Comparison of ENCODE assay signal across 11 mouse cellular contexts in the genomic region with DNA sequence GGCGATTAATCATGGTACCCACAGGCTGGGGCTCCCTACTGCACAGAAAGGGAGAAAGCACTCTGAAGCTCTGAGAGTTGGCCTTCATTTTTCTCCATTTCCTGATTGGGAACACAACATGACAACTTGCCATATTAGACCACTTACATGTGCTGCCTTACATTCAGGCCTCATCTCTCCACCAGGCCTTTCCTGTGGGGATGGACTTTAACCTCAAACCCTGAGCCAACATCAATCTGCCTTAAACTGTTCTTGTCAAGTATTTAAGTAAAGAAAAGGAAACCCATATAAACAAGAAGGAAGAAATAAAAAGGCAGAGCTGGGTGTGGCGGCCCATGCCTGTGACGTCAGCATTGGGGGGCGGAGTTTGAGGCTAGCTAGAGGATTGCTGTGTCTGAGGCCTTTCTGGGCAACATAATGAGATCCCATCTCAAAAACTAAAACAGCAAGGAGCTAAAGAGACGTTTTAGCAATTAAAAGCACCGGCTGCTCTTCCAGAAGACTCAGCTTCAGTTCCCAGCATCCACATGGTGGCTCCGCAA. TPM values are rescaled to one million over a fixed set of nuclear protein-coding genes. Genes with fewer than 3 reads are reported as not detected.
DNase-seq lines count a peak whose midpoint lies in the region; ATAC-seq and TF ChIP-seq lines count a peak whose summit lies in the region.
"Had no signal": no experiment of that assay in that cellular context is flagged by ENCODE, and none has a peak within 500 bp of the region (broad histone marks: within the 10 kb centered on the region; RNA-seq: fewer than 3 reads in every experiment).

No protein-coding gene starts in this region.

- H3K4me1 ChIP-seq in kidney, adult 2 months (ENCODE audit: control insufficient read depth, insufficient read depth, low read length) = peaks cover 14% of the 10 kb centered on the region
- no peaks in the 10 kb centered on the region for H3K4me1 ChIP-seq in stomach, postnatal 0 days (replicated peaks; ENCODE audit: control insufficient read depth, insufficient read depth)
- H3K4me1 ChIP-seq in hindbrain, embryonic 10.5 days (replicated peaks) = peaks cover 19% of the 10 kb centered on the region

- H3K36me3 ChIP-seq in kidney, adult 2 months (ENCODE audit: control insufficient read depth, insufficient read depth, low read length) = no peaks in the 10 kb centered on the region
- no peaks in the 10 kb centered on the region for H3K36me3 ChIP-seq in stomach, postnatal 0 days (ENCODE audit: control insufficient read depth, insufficient read depth, low read length)
- 0 out of 2 replicates have a peak, but pooled peaks cover 4% of the 10 kb centered on the region for H3K36me3 ChIP-seq in hindbrain, embryonic 10.5 days

- no peak overlapping the region for H3K4me3 ChIP-seq in kidney, adult 2 months (ENCODE audit: insufficient read depth, low read depth, low read length)
- H3K4me3 ChIP-seq in stomach, postnatal 0 days (ENCODE audit: low read depth, low read length) = no peak overlapping the region
- no peak overlapping the region for H3K4me3 ChIP-seq in hindbrain, embryonic 10.5 days

- H3K27ac ChIP-seq in kidney, adult 2 months (ENCODE audit: insufficient read depth, low read depth, low read length) = no peak overlapping the region
- H3K27ac ChIP-seq in stomach, postnatal 0 days (replicated peaks) = 0 out of 2 replicates have a peak overlapping the region, but pooled peaks have one; percentile 13
- no peak overlapping the region for H3K27ac ChIP-seq in hindbrain, embryonic 10.5 days
- H3K27ac ChIP-seq: liver, embryonic 14.5 days had no signal

- peak; percentile 61 for ATAC-seq in stomach, postnatal 0 days (ENCODE audit: low FRiP score, low TSS enrichment)
- ATAC-seq: forebrain, embryonic 14.5 days; Patski had no signal

- DNase-seq in kidney, adult 2 months = peak; percentile 29
- DNase-seq in kidney, adult 18-20 months = no peak
- DNase-seq in T-cell, adult 2 months (ENCODE audit: low spot score) = peak; percentile 71
- DNase-seq in lung, postnatal 14 days = peak; percentile 37
- peak; percentile 85 for DNase-seq in stomach, postnatal 0 days (ENCODE audit: low spot score)
- DNase-seq in adrenal gland, adult 8-10 months = no peak
- DNase-seq in right cerebral cortex, postnatal 36 days (ENCODE audit: low spot score in 2 of 2) = no peak
- DNase-seq in hindbrain, embryonic 10.5 days (ENCODE audit: low spot score) = no peak

- no peak for TF ChIP-seq EP300 in stomach, postnatal 0 days (optimal IDR thresholded peaks at IDR 0.05)

- WGBS in kidney, adult 2 months = 73% methylated on average over 7 of the region's 7 CpGs
- WGBS in stomach, postnatal 0 days = 61% methylated on average over 7 of the region's 7 CpGs
- 71% methylated on average over 7 of the region's 7 CpGs for WGBS in hindbrain, embryonic 10.5 days

- no peak overlapping the region for H3K9ac ChIP-seq in stomach, postnatal 0 days (ENCODE audit: low read length)
- H3K9ac ChIP-seq: liver, embryonic 14.5 days had no signal

- no peaks in the 10 kb centered on the region for H3K27me3 ChIP-seq in kidney, adult 2 months (replicated peaks; ENCODE audit: control insufficient read depth, insufficient read depth, low read length)
- no peaks in the 10 kb centered on the region for H3K27me3 ChIP-seq in stomach, postnatal 0 days (ENCODE audit: control insufficient read depth, insufficient read depth, low read length)
- 0 out of 2 replicates have a peak, but pooled peaks cover 6% of the 10 kb centered on the region for H3K27me3 ChIP-seq in hindbrain, embryonic 10.5 days (ENCODE audit: insufficient read depth, poor library complexity, severe bottlenecking)
- H3K27me3 ChIP-seq: Patski had no signal

- H3K4me2 ChIP-seq in stomach, postnatal 0 days (replicated peaks; ENCODE audit: low read depth) = no peak overlapping the region

- no peak for TF ChIP-seq POLR2A in kidney, adult 2 months (IDR thresholded peaks at IDR 0.05; ENCODE audit: low read depth, low read length)

- no peaks in the 10 kb centered on the region for H3K9me3 ChIP-seq in stomach, postnatal 0 days (ENCODE audit: control insufficient read depth, low read length)
- no peaks in the 10 kb centered on the region for H3K9me3 ChIP-seq in hindbrain, embryonic 10.5 days

- TF ChIP-seq CTCF in kidney, adult 2 months (conservative IDR thresholded peaks at IDR 0.05; ENCODE audit: insufficient read depth, insufficient read length, low read depth, low read length) = no peak
- no peak for TF ChIP-seq CTCF in stomach, postnatal 0 days (IDR thresholded peaks at IDR 0.05; ENCODE audit: low read depth)

RNA-seq across cellular contexts. Expression of a gene that starts 5.3 kb away (rescaled TPM):
- polyA plus RNA-seq in kidney, adult 2 months (2012; rRNA removed) = 29.6 and 36.2 TPM in 2 replicates
- polyA plus RNA-seq in stomach, postnatal 0 days (2015; fragmentation: Nextera tagmentation; extraction: Ambion mirVana) = 2.5 and 3.0 TPM in 2 replicates
- 100 to 1,000 TPM; 191 to 242 (median 213) TPM for total RNA-seq in adrenal gland, adult 8-10 months (2022)
- 3.7 and 4.5 TPM in 2 replicates for polyA plus RNA-seq in hindbrain, embryonic 10.5 days (2016; fragmentation: Nextera tagmentation; extraction: Ambion mirVana)

RNA-seq across cellular contexts. Expression of a gene that starts 31.5 kb away (rescaled TPM):
- polyA plus RNA-seq in kidney, adult 2 months (2012; rRNA removed) = 0.10 and 0.22 TPM in 2 replicates
- polyA plus RNA-seq in stomach, postnatal 0 days (2015; fragmentation: Nextera tagmentation; extraction: Ambion mirVana) = 80.8 and 87.5 TPM in 2 replicates
- total RNA-seq in adrenal gland, adult 8-10 months (2022) = under 1 TPM in 1 of 4 experiments, not detected in 3; 0.21 TPM
- 0.19 and 0.29 TPM in 2 replicates for polyA plus RNA-seq in hindbrain, embryonic 10.5 days (2016; fragmentation: Nextera tagmentation; extraction: Ambion mirVana)

RNA-seq across cellular contexts. Expression of a gene that starts 33.2 kb away (rescaled TPM):
- 43.4 and 43.6 TPM in 2 replicates for polyA plus RNA-seq in kidney, adult 2 months (2012; rRNA removed)
- 101 and 109 TPM in 2 replicates for polyA plus RNA-seq in stomach, postnatal 0 days (2015; fragmentation: Nextera tagmentation; extraction: Ambion mirVana)
- total RNA-seq in adrenal gland, adult 8-10 months (2022) = 100 to 1,000 TPM in 2 of 4 experiments, 10 to 100 TPM in 2; 91.8 to 129 (median 106) TPM
- polyA plus RNA-seq in hindbrain, embryonic 10.5 days (2016; fragmentation: Nextera tagmentation; extraction: Ambion mirVana) = 274 and 275 TPM in 2 replicates

RNA-seq across cellular contexts. Expression of a gene that starts 47.3 kb away (rescaled TPM):
- polyA plus RNA-seq in kidney, adult 2 months (2012; rRNA removed) = 8.6 and 10.1 TPM in 2 replicates
- polyA plus RNA-seq in stomach, postnatal 0 days (2015; fragmentation: Nextera tagmentation; extraction: Ambion mirVana) = 3.4 and 3.8 TPM in 2 replicates
- 10 to 100 TPM; 15.3 to 35.4 (median 25.1) TPM for total RNA-seq in adrenal gland, adult 8-10 months (2022)
- 3.6 and 4.3 TPM in 2 replicates for polyA plus RNA-seq in hindbrain, embryonic 10.5 days (2016; fragmentation: Nextera tagmentation; extraction: Ambion mirVana)

RNA-seq across cellular contexts. Expression of a gene that starts 57.2 kb away (rescaled TPM):
- polyA plus RNA-seq in kidney, adult 2 months (2012; rRNA removed) = 92.0 and 121 TPM in 2 replicates
- 123 and 124 TPM in 2 replicates for polyA plus RNA-seq in stomach, postnatal 0 days (2015; fragmentation: Nextera tagmentation; extraction: Ambion mirVana)
- 10 to 100 TPM; 71.9 to 79.9 (median 77.6) TPM for total RNA-seq in adrenal gland, adult 8-10 months (2022)
- polyA plus RNA-seq in hindbrain, embryonic 10.5 days (2016; fragmentation: Nextera tagmentation; extraction: Ambion mirVana) = 133 and 157 TPM in 2 replicates

Comparison
In these comparisons a context has a peak if more than half of its experiments do, and no peak if none do; other contexts are left out.
1. DNase-seq: peak in kidney, adult 2 months (single experiment), T-cell, adult 2 months (single experiment), lung, postnatal 14 days (single experiment) and stomach, postnatal 0 days (single experiment); none in kidney, adult 18-20 months (single experiment), adrenal gland, adult 8-10 months (single experiment), right cerebral cortex, postnatal 36 days (0 of 2) and hindbrain, embryonic 10.5 days (single experiment).
2. RNA of a gene that starts 31.5 kb away (polyA plus RNA-seq): 80.8 to 87.5 TPM in stomach, postnatal 0 days; 0.19 to 0.29 TPM in hindbrain, embryonic 10.5 days and 0.10 to 0.22 TPM in kidney, adult 2 months; every median in the first group is over 10 times any median in the second.